Mouse (Mus musculus): ENCODE data around the gene Col23a1. TPM values are rescaled to one million over a fixed set of nuclear protein-coding genes. Genes with fewer than 3 reads are reported as not detected.

The Col23a1 gene
- polyA plus RNA-seq, 1 experiment: 1.5 TPM

DNA sequence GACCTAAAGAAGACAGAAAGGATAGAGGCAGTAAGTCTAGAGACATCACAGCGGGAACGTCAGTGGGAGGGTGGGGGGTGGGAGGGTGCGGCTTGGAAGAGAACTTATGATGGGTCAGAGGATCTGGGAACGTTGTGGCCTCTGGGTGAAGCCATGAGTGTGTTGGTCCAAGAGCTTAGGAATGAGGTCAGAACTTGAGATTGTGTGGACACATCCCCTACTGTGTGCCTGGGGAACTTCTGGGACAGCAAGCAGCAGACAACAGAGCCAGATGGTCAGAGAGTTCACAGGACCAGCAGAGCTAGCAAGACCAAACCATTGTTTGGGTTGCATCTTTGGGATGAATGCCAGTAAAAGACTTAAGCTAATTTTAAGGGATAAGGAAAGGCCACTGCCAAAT is 279.1 kb downstream of the Col23a1 start:
- 91% methylated on average over 4 of the region's 4 CpGs for WGBS
- H3K27me3 ChIP-seq (ENCODE audit: control insufficient read depth, insufficient read depth, low read length): no peaks in the 10 kb centered on the region
- no peak overlapping the region for H3K4me3 ChIP-seq (ENCODE audit: extremely low read depth, insufficient read depth, insufficient read length)
- no peaks in the 10 kb centered on the region for H3K4me1 ChIP-seq (ENCODE audit: control insufficient read depth, insufficient read depth, insufficient read length)
- no peak overlapping the region for H3K27ac ChIP-seq (ENCODE audit: insufficient read depth, low read length)
- no peak for DNase-seq (ENCODE audit: low read depth in 1 of 2, low spot score in 2 of 2)
- TF ChIP-seq CTCF (IDR thresholded peaks at IDR 0.05; ENCODE audit: extremely low read depth, insufficient read depth, insufficient read length, insufficient replicate concordance) (no peak), POLR2A (IDR thresholded peaks at IDR 0.05; ENCODE audit: low read depth, low read length) (no peak)
- H3K36me3 ChIP-seq (ENCODE audit: control insufficient read depth, insufficient read depth, low read length): no peaks in the 10 kb centered on the region

DNA sequence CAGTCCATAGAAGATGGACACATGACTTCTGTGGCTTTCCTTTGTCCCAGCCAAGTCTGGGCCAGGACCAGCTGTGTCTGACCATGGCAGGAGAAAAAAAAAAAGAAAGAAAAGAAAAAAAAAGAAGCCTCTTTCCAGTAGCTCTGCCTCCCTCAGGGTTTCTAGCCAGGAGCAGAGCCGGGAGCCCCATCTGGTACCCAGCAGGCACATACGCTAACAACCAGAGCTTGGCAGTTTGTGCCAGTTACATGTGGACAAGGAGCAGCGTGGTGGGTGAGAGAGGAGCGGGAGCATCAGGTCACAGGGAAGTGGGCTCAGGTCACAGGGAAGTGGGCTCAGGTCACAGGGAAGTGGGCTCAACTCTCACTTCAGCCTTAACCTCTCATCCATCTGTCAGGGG is 286.7 kb downstream of the Col23a1 start:
- 87% methylated on average over 4 of the region's 4 CpGs for WGBS
- peaks cover 16% of the 10 kb centered on the region; the same call in 1 of the 2 replicates for H3K4me1 ChIP-seq (ENCODE audit: control insufficient read depth, insufficient read depth, insufficient read length)
- no peak for DNase-seq (ENCODE audit: low read depth in 1 of 2, low spot score in 2 of 2)

GRCm38 (mm10) chr11:51577587-51577986 is 287.9 kb downstream of the Col23a1 start:
- no peaks in the 10 kb centered on the region for H3K27me3 ChIP-seq (ENCODE audit: control insufficient read depth, insufficient read depth, low read length)
- no peaks in the 10 kb centered on the region for H3K36me3 ChIP-seq (ENCODE audit: control insufficient read depth, insufficient read depth, low read length)
- peak; percentile 62 to 68 for DNase-seq (ENCODE audit: low read depth in 1 of 2, low spot score in 2 of 2)
- TF ChIP-seq CTCF (IDR thresholded peaks at IDR 0.05; ENCODE audit: extremely low read depth, insufficient read depth, insufficient read length, insufficient replicate concordance): no peak
- no peak for TF ChIP-seq POLR2A (IDR thresholded peaks at IDR 0.05; ENCODE audit: low read depth, low read length)
- peak overlapping the region; percentile 41 for H3K4me3 ChIP-seq (ENCODE audit: extremely low read depth, insufficient read depth, insufficient read length)
- H3K4me1 ChIP-seq (ENCODE audit: control insufficient read depth, insufficient read depth, insufficient read length): peaks cover 16% of the 10 kb centered on the region; the same call in 1 of the 2 replicates
- peak overlapping the region; percentile 69 for H3K27ac ChIP-seq (ENCODE audit: insufficient read depth, low read length)
- WGBS: 21% methylated on average over 7 of the region's 7 CpGs

More for the DNA sequence above, 286.7 kb downstream of the Col23a1 start:
- Histone ChIP-seq H3K4me3 (ENCODE audit: extremely low read depth, insufficient read depth, insufficient read length) (no peak overlapping the region), H3K27me3 (ENCODE audit: control insufficient read depth, insufficient read depth, low read length) (no peaks in the 10 kb centered on the region), H3K36me3 (ENCODE audit: control insufficient read depth, insufficient read depth, low read length) (no peaks in the 10 kb centered on the region), H3K27ac (ENCODE audit: insufficient read depth, low read length) (no peak overlapping the region)
- TF ChIP-seq POLR2A (IDR thresholded peaks at IDR 0.05; ENCODE audit: low read depth, low read length) (no peak), CTCF (IDR thresholded peaks at IDR 0.05; ENCODE audit: extremely low read depth, insufficient read depth, insufficient read length, insufficient replicate concordance) (no peak)

DNA sequence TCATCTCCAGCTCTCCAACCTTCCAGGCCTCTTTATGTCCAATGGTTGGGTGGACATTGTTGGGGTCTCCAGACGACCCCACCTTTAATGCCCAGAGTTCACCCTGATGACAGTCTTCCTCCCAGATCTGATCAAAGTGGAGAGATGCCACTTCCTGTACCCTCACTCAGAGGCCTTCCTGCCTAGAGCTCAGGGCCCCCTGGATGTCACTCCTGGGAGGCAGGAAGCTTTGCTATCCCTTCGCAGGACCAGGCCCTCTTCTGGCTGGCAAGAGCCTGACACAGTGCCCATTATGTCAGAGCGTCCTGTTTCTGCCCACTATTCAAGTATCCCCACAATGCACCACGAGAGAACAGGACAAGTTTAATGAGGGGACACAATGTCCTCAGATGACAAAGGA is 289.3 kb downstream of the Col23a1 start:
- Histone ChIP-seq H3K36me3 (ENCODE audit: control insufficient read depth, insufficient read depth, low read length) (no peaks in the 10 kb centered on the region), H3K27ac (ENCODE audit: insufficient read depth, low read length) (no peak overlapping the region), H3K27me3 (ENCODE audit: control insufficient read depth, insufficient read depth, low read length) (no peaks in the 10 kb centered on the region), H3K4me1 (ENCODE audit: control insufficient read depth, insufficient read depth, insufficient read length) (peaks cover 16% of the 10 kb centered on the region; the same call in 1 of the 2 replicates), H3K4me3 (ENCODE audit: extremely low read depth, insufficient read depth, insufficient read length) (no peak overlapping the region)
- no peak for TF ChIP-seq CTCF (IDR thresholded peaks at IDR 0.05; ENCODE audit: extremely low read depth, insufficient read depth, insufficient read length, insufficient replicate concordance)
- TF ChIP-seq POLR2A (IDR thresholded peaks at IDR 0.05; ENCODE audit: low read depth, low read length): no peak
- WGBS: 66% methylated on average over 4 of the region's 4 CpGs
- no peak for DNase-seq (ENCODE audit: low read depth in 1 of 2, low spot score in 2 of 2)

- peaks cover 12% of the 10 kb centered on the region for H3K4me1 ChIP-seq (ENCODE audit: control insufficient read depth, insufficient read depth, insufficient read length)
- 35% methylated on average over 8 of the region's 8 CpGs for WGBS
- DNase-seq (ENCODE audit: low read depth in 1 of 2, low spot score in 2 of 2): peak; percentile 53 to 77
Observed at GRCm38 (mm10) chr11:51582713-51583112, 293.0 kb downstream of the Col23a1 start.

GRCm38 (mm10) chr11:51584057-51584430 is 294.3 kb downstream of the Col23a1 start:
- peak overlapping the region; percentile 96 for H3K27ac ChIP-seq (ENCODE audit: insufficient read depth, low read length)

More at GRCm38 (mm10) chr11:51582713-51583112, 293.0 kb downstream of the Col23a1 start:
- Histone ChIP-seq H3K4me3 (ENCODE audit: extremely low read depth, insufficient read depth, insufficient read length) (no peak overlapping the region), H3K27me3 (ENCODE audit: control insufficient read depth, insufficient read depth, low read length) (no peaks in the 10 kb centered on the region), H3K27ac (ENCODE audit: insufficient read depth, low read length) (no peak overlapping the region), H3K36me3 (ENCODE audit: control insufficient read depth, insufficient read depth, low read length) (no peaks in the 10 kb centered on the region)
- TF ChIP-seq CTCF (IDR thresholded peaks at IDR 0.05; ENCODE audit: extremely low read depth, insufficient read depth, insufficient read length, insufficient replicate concordance) (peak; percentile 75; the same call in 1 of the 2 replicates), POLR2A (IDR thresholded peaks at IDR 0.05; ENCODE audit: low read depth, low read length) (no peak)

GRCm38 (mm10) chr11:51584431-51585248 is 294.9 kb downstream of the Col23a1 start, which contains the start of gene Phykpl:
Phykpl (plus strand) TSS chr11:51584757.
- DNase-seq (ENCODE audit: low read depth in 1 of 2, low spot score in 2 of 2): peak; percentile 87 to 94
- no peak for TF ChIP-seq CTCF (IDR thresholded peaks at IDR 0.05; ENCODE audit: extremely low read depth, insufficient read depth, insufficient read length, insufficient replicate concordance)
- TF ChIP-seq POLR2A (IDR thresholded peaks at IDR 0.05; ENCODE audit: low read depth, low read length): peak; percentile 95; the same call in 1 of the 2 replicates
- peak within 1 kb of the TSS; percentile 96 for H3K27ac ChIP-seq (ENCODE audit: insufficient read depth, low read length)
- WGBS: under 1% methylated on average over 59 of the region's 59 CpGs
- H3K4me3 ChIP-seq (ENCODE audit: extremely low read depth, insufficient read depth, insufficient read length): peak within 1 kb of the TSS; percentile 76
- H3K36me3 ChIP-seq (ENCODE audit: control insufficient read depth, insufficient read depth, low read length): peaks cover 4% of the 10 kb centered on the region; the same call in 1 of the 2 replicates
- H3K4me1 ChIP-seq (ENCODE audit: control insufficient read depth, insufficient read depth, insufficient read length): peaks cover 6% of the 10 kb centered on the region
- H3K27me3 ChIP-seq (ENCODE audit: control insufficient read depth, insufficient read depth, low read length): no peaks in the 10 kb centered on the region

More at GRCm38 (mm10) chr11:51584057-51584430, 294.3 kb downstream of the Col23a1 start:
- TF ChIP-seq CTCF (IDR thresholded peaks at IDR 0.05; ENCODE audit: extremely low read depth, insufficient read depth, insufficient read length, insufficient replicate concordance) (no peak), POLR2A (IDR thresholded peaks at IDR 0.05; ENCODE audit: low read depth, low read length) (no peak)
- DNase-seq (ENCODE audit: low read depth in 1 of 2, low spot score in 2 of 2): no peak
- WGBS: 10% methylated on average over 9 of the region's 9 CpGs
- Histone ChIP-seq H3K4me1 (ENCODE audit: control insufficient read depth, insufficient read depth, insufficient read length) (peaks cover 6% of the 10 kb centered on the region), H3K27me3 (ENCODE audit: control insufficient read depth, insufficient read depth, low read length) (no peaks in the 10 kb centered on the region), H3K36me3 (ENCODE audit: control insufficient read depth, insufficient read depth, low read length) (peaks cover 4% of the 10 kb centered on the region; the same call in 1 of the 2 replicates), H3K4me3 (ENCODE audit: extremely low read depth, insufficient read depth, insufficient read length) (peak overlapping the region; percentile 76)
